Mouse (Mus musculus): ENCODE results near the gene Adipoq.

DNA sequence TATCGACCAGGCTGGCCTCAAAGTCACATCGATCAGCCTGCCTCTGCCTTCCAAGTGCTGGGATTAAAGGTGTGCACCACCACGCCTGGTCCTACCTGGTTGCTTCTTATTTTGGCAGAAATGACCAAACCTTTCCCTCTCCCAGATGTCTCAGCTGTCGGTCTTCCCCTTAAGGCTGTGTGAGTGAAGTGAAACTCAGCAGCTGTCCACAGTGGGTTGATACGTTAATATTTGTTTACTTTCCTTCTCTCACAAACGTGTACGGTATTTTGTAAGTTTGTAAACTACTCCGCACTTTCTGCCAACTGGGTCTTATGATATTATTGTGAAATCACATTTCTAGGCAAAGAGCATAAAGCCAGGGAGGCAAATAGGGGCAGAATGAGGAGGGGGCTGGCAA is 3.1 kb downstream of the Adipoq start:
- no peak for TF ChIP-seq POLR2AphosphoS2 (IDR thresholded peaks at IDR 0.05; ENCODE audit: low read depth, low read length)
- TF ChIP-seq EP300 (IDR thresholded peaks at IDR 0.05; ENCODE audit: low read length): peak; percentile 61; the same call in 1 of the 2 replicates
- TF ChIP-seq CTCF (conservative IDR thresholded peaks at IDR 0.05 in 1 of 2, IDR thresholded peaks at IDR 0.05 in 1 of 2; ENCODE audit: low read depth in 2 of 2, low read length in 2 of 2): no peak
- no peak for TF ChIP-seq POLR2A (IDR thresholded peaks at IDR 0.05; ENCODE audit: low read depth, low read length)
- TF ChIP-seq E2F4 (IDR thresholded peaks at IDR 0.05; ENCODE audit: insufficient replicate concordance, low read depth, low read length): no peak
- TF ChIP-seq ELF1 (IDR thresholded peaks at IDR 0.05; ENCODE audit: low read depth, low read length): no peak
- no peak for TF ChIP-seq MAX (IDR thresholded peaks at IDR 0.05; ENCODE audit: low read length)
- TF ChIP-seq MAFK (IDR thresholded peaks at IDR 0.05; ENCODE audit: insufficient replicate concordance, low read length): no peak
- no peak for TF ChIP-seq USF1 (IDR thresholded peaks at IDR 0.05; ENCODE audit: low read depth, low read length)
- TF ChIP-seq BHLHE40 (IDR thresholded peaks at IDR 0.05; ENCODE audit: low read depth, low read length): peak; percentile 54; the same call in 1 of the 2 replicates
- TF ChIP-seq RCOR1 (conservative IDR thresholded peaks at IDR 0.05; ENCODE audit: low read depth, low read length): no peak
- no peak for TF ChIP-seq ZC3H11A (IDR thresholded peaks at IDR 0.05; ENCODE audit: low read depth, low read length)
